Mouse (Mus musculus) bone marrow macrophage, adult 2 months (primary cell): Measurements from ENCODE around the gene Creb1. TPM values are rescaled to one million over a fixed set of nuclear protein-coding genes. Genes with fewer than 3 reads are reported as not detected.

Experiments
- H3K27ac ChIP-seq: 2 replicates; pipeline ENCODE4 v1.5.1; 2012; ENCODE audit warnings: low read depth, low read length; ENCODE audit not compliant: insufficient read depth
- H3K4me1 ChIP-seq: 2 replicates; pipeline ENCODE4 v1.6.1; 2012; ENCODE audit warnings: low read length; ENCODE audit not compliant: control insufficient read depth, insufficient read depth
- H3K4me3 ChIP-seq: 2 replicates; pipeline ENCODE4 v1.5.1; 2012; ENCODE audit warnings: mild to moderate bottlenecking, low read length, moderate library complexity; ENCODE audit not compliant: insufficient read depth
- CTCF ChIP-seq: IDR thresholded peaks from 2 replicates; pipeline ENCODE4 v1.5.1; 2012; ENCODE audit warnings: low read depth, mild to moderate bottlenecking, low read length, moderate library complexity
- POLR2A ChIP-seq: IDR thresholded peaks from 2 replicates; pipeline ENCODE4 v1.6.1; 2012; ENCODE audit warnings: mild to moderate bottlenecking, low read depth, low read length, borderline replicate concordance
- polyA plus RNA-seq: library from polyadenylated mRNA; stranded (reverse); fragments of >200 nt; gene quantifications from 2 replicates; pipeline ENCODE4 v1.2.4, GENCODE M21; 2012; ENCODE audit not compliant: missing spikeins, insufficient read depth, insufficient read length

Creb1 gene
- polyA plus RNA-seq, 1 experiment: 41.5 TPM

GRCm38 (mm10) chr1:64616076-64616475, 83.6 kb downstream of the Creb1 start:
- H3K4me1 ChIP-seq: peaks cover 23% of the 10 kb centered on the region
- TF ChIP-seq POLR2A (no peak), CTCF (no peak)
- peak overlapping the region; percentile 82; the same call in 1 of the 2 replicates for H3K27ac ChIP-seq
- H3K4me3 ChIP-seq: peak overlapping the region; percentile 91

DNA sequence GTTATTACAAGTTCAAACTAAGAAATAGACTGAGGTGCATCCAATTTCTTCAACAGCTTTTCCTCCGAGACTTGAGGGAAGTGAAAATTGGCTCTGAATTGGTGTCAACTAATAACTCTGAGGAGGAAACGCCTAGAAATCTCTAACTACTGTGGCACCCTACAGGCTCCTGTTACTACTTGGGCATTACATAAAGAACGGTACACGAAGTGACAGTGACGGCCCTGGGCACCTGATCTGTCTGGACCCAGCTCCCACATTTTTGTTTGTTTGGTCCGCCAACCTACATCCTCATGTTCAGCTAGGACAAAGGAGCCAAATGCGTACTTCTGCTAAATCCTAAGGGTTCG, 84.1 kb downstream of the Creb1 start:
- Histone ChIP-seq H3K4me1 (peaks cover 21% of the 10 kb centered on the region), H3K4me3 (peak overlapping the region; percentile 91), H3K27ac (peak overlapping the region; percentile 82)
- TF ChIP-seq POLR2A (no peak), CTCF (no peak)

GRCm38 (mm10) chr1:64616881-64617714, 84.7 kb downstream of the Creb1 start, which contains the start of gene Mettl21a:
Gene Mettl21a, minus strand, starts transcription at chr1:64617242.
- TF ChIP-seq CTCF (no peak), POLR2A (0 out of 2 replicates have a peak, but pooled peaks have one; percentile 22)
- Histone ChIP-seq H3K4me3 (peak within 1 kb of the TSS; percentile 91), H3K4me1 (peaks cover 25% of the 10 kb centered on the region), H3K27ac (peak within 1 kb of the TSS; percentile 82)

GRCm38 (mm10) chr1:64617715-64617984, 85.2 kb downstream of the Creb1 start:
- TF ChIP-seq POLR2A (no peak), CTCF (peak; percentile 87)
- Histone ChIP-seq H3K4me1 (peaks cover 25% of the 10 kb centered on the region), H3K27ac (peak overlapping the region; percentile 82), H3K4me3 (peak overlapping the region; percentile 91)

DNA sequence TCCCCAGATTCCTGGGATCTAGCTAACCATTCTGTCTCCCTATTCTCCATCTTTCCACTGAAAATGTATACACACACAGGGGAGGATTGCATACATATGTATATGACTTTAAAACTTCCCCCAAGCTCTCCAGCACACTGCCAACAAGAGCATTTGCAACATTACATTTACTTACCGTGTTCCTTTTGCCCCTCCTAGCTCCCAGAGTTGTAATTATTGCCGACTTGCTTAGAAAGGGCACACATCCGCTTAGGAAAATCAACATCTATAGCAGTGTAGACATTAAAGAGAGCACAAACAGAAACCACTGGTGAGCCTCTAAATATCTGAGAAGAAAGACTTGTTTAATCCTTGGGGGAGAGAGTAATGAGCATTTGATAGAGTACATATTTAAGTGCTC, 85.8 kb downstream of the Creb1 start:
- Histone ChIP-seq H3K4me1 (peaks cover 28% of the 10 kb centered on the region), H3K27ac (no peak overlapping the region), H3K4me3 (no peak overlapping the region; the same call in 1 of the 2 replicates)
- TF ChIP-seq CTCF: no peak
- TF ChIP-seq POLR2A: no peak

- TF ChIP-seq POLR2A (no peak), CTCF (no peak)
- no peak overlapping the region for H3K27ac ChIP-seq
- no peak overlapping the region for H3K4me3 ChIP-seq
- peaks cover 21% of the 10 kb centered on the region for H3K4me1 ChIP-seq
Measured at GRCm38 (mm10) chr1:64621116-64621515, 88.7 kb downstream of the Creb1 start.

- no peak for TF ChIP-seq CTCF
- no peak for TF ChIP-seq POLR2A
- Histone ChIP-seq H3K4me1 (peaks cover 17% of the 10 kb centered on the region), H3K4me3 (no peak overlapping the region), H3K27ac (no peak overlapping the region)
Measured at GRCm38 (mm10) chr1:64623558-64624435, 91.4 kb downstream of the Creb1 start.

DNA sequence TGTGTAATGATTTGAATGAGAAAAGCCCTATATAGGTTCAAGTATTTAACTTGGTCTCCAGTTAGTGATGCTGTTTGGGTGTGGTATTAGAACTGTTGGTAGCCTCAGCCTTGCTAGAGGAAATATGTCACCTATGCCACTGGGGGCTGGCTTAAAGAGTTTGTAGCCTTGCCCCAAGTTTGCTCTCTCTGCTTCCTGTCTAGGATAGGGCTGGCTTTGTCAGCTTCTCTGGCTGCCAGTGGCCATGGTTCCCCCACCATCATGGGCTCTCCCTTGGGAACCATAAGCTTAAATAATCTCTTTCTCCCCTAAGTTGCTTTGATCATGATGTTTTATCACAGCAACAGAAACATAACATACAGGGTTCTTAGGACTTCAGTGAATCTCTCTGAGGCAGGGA, 92.8 kb downstream of the Creb1 start:
- Histone ChIP-seq H3K4me3 (no peak overlapping the region), H3K4me1 (peaks cover 17% of the 10 kb centered on the region), H3K27ac (no peak overlapping the region)
- TF ChIP-seq CTCF (no peak), POLR2A (no peak)

DNA sequence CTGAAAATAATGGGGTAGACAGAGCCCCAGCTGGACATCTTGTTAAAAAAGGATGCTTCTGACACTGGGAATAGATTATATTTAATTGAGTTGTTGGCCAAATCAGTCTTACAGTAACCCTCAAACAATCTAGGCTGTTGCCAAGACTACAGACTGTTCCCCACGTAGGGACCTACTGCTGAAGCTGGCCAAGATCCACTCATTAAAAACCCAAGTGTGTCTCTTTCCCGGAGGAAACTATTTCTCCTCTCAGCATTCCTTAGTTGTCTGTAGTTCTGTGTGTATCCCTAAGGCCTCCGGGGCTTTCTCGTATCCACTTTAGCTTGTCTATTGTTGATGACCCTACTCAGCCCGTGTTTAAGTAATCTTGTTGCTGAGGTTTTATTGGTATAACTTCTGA, 99.1 kb downstream of the Creb1 start:
- no peak overlapping the region for H3K4me3 ChIP-seq
- H3K4me1 ChIP-seq: peaks cover 3% of the 10 kb centered on the region; the same call in 1 of the 2 replicates
- H3K27ac ChIP-seq: no peak overlapping the region
- no peak for TF ChIP-seq CTCF
- TF ChIP-seq POLR2A: no peak

DNA sequence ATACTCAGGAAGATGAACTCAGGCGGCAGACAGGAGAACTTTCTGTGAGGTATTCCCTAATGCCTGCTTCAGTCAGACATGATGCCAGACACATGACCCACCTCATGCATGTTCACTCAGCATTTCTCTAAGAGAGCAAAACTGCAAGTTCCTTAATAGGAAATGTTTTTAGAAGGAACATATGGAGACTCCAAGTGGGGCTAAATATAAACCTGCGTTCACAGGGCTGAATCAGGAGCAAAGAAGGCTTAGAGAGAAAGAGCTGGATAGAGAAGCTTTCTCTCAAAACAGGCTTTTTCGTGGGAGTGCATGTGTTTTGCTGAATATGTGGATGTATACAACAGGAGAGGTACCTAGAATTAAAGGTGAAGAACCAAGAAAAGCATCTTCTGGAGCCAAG, 100.8 kb downstream of the Creb1 start:
- TF ChIP-seq POLR2A: no peak
- TF ChIP-seq CTCF: no peak
- Histone ChIP-seq H3K27ac (no peak overlapping the region), H3K4me3 (no peak overlapping the region), H3K4me1 (peaks cover 3% of the 10 kb centered on the region; the same call in 1 of the 2 replicates)
